13 mouse cellular contexts compared by ENCODE assay signal in the genomic region with DNA sequence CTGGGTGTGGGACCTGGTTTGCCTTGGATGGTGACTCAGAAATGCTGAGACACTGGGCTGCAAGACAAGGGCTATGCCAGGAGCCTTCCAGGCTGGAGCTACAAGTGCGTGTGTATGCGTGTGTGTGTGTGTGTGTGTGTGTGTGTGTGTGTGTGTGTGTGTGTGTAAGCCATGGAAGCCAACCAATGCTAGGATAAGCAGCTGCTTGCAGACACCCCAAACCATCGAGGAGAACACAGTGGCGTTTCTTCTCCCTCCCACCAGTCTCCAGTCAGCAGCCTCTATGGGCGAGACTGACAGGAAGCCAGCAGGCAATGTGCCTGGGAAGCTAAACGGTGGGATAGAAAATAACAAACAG. TPM values are rescaled to one million over a fixed set of nuclear protein-coding genes. Genes with fewer than 3 reads are reported as not detected.
DNase-seq lines count a peak whose midpoint lies in the region.
"Had no signal": no experiment of that assay in that cellular context is flagged by ENCODE, and none has a peak within 500 bp of the region (broad histone marks: within the 10 kb centered on the region; RNA-seq: fewer than 3 reads in every experiment).

No protein-coding gene starts in this region.

- DNase-seq in cerebellum, postnatal 14 days = peak; percentile 59 to 71
- DNase-seq in cerebellum, adult 8-10 months = no peak
- peak; percentile 57 to 72 for DNase-seq in frontal cortex, postnatal 14 days (ENCODE audit: low spot score in 2 of 2)
- DNase-seq in left cerebral cortex, adult 18-20 months (ENCODE audit: low spot score in 2 of 2) = peak; percentile 70 to 83
- DNase-seq in right cerebral cortex, postnatal 14 days = peak; percentile 77
- DNase-seq in ovary, adult 18-20 months (ENCODE audit: low spot score) = no peak
- DNase-seq in hindbrain, embryonic 10.5 days (ENCODE audit: low spot score) = no peak
- no peak for DNase-seq in lung, postnatal 25 days (ENCODE audit: low spot score)
- DNase-seq: cerebellum, adult 18-20 months; lung, adult 18-20 months had no signal

- 65% methylated on average over 6 of the region's 6 CpGs for WGBS in hindbrain, embryonic 10.5 days

- H3K4me3 ChIP-seq in hindbrain, embryonic 10.5 days = no peak overlapping the region
- H3K4me3 ChIP-seq: heart, embryonic 15.5 days; limb, embryonic 13.5 days had no signal

- no peaks in the 10 kb centered on the region for H3K36me3 ChIP-seq in hindbrain, embryonic 10.5 days
- H3K36me3 ChIP-seq: heart, embryonic 15.5 days; limb, embryonic 13.5 days had no signal

- no peak overlapping the region for H3K27ac ChIP-seq in hindbrain, embryonic 10.5 days
- H3K27ac ChIP-seq: heart, embryonic 15.5 days; hindbrain, embryonic 14.5 days; limb, embryonic 13.5 days had no signal

- no peaks in the 10 kb centered on the region for H3K9me3 ChIP-seq in hindbrain, embryonic 10.5 days
- H3K9me3 ChIP-seq: heart, embryonic 15.5 days; limb, embryonic 13.5 days had no signal

- H3K27me3 ChIP-seq in hindbrain, embryonic 10.5 days (ENCODE audit: insufficient read depth, poor library complexity, severe bottlenecking) = no peaks in the 10 kb centered on the region

- peaks cover 41% of the 10 kb centered on the region for H3K4me1 ChIP-seq in hindbrain, embryonic 10.5 days (replicated peaks)
- H3K4me1 ChIP-seq: heart, embryonic 15.5 days; limb, embryonic 13.5 days had no signal

RNA-seq across cellular contexts. Expression of a gene that starts 26.9 kb away (rescaled TPM):
- total RNA-seq in left cerebral cortex, adult 18-20 months (2021) = 10 to 100 TPM; 38.8 to 46.6 TPM
- polyA plus RNA-seq in hindbrain, embryonic 10.5 days (2016; fragmentation: Nextera tagmentation; extraction: Ambion mirVana) = 19.0 and 30.0 TPM in 2 replicates

Comparison
In these comparisons a context has a peak if more than half of its experiments do, and no peak if none do; other contexts are left out.
1. DNase-seq: peak in cerebellum, postnatal 14 days (2 of 2), frontal cortex, postnatal 14 days (2 of 2), left cerebral cortex, adult 18-20 months (2 of 2) and right cerebral cortex, postnatal 14 days (single experiment); none in cerebellum, adult 8-10 months (single experiment), ovary, adult 18-20 months (single experiment), hindbrain, embryonic 10.5 days (single experiment) and lung, postnatal 25 days (single experiment).